Mouse (Mus musculus) kidney, adult 8-10 months (tissue): Measurements from ENCODE around the gene Plekhg1.

Experiments used
- DNase-seq, 2 experiments: peaks; one replicate each; pipeline ENCODE4 v3.0.0; 2022

The Plekhg1 gene

GRCm38 (mm10) chr10:3743069-3743468, 2.9 kb downstream of the Plekhg1 start:
- DNase-seq, result peak; percentile 20 to 26

- no peak for DNase-seq
Measured at GRCm38 (mm10) chr10:3743826-3744225, 3.7 kb downstream of the Plekhg1 start.

- no peak for DNase-seq
Measured at GRCm38 (mm10) chr10:3746794-3747518, 6.8 kb downstream of the Plekhg1 start.

GRCm38 (mm10) chr10:3749580-3749979, 9.4 kb downstream of the Plekhg1 start:
- DNase-seq, result no peak

- no peak for DNase-seq
Measured at GRCm38 (mm10) chr10:3761992-3762391, 21.8 kb downstream of the Plekhg1 start.

GRCm38 (mm10) chr10:3763199-3763598, 23.0 kb downstream of the Plekhg1 start:
- no peak for DNase-seq

GRCm38 (mm10) chr10:3769131-3769530, 29.0 kb downstream of the Plekhg1 start:
- peak; percentile 8 to 47 for DNase-seq

GRCm38 (mm10) chr10:3774330-3774729, 34.2 kb downstream of the Plekhg1 start:
- DNase-seq, result no peak

- no peak for DNase-seq
Measured at GRCm38 (mm10) chr10:3776761-3777160, 36.6 kb downstream of the Plekhg1 start.

- no peak for DNase-seq
Measured at GRCm38 (mm10) chr10:3785362-3785761, 45.2 kb downstream of the Plekhg1 start.

GRCm38 (mm10) chr10:3786531-3786930, 46.4 kb downstream of the Plekhg1 start:
- no peak for DNase-seq

GRCm38 (mm10) chr10:3787006-3787405, 46.8 kb downstream of the Plekhg1 start:
- DNase-seq, result no peak

- no peak for DNase-seq
Measured at GRCm38 (mm10) chr10:3793825-3794224, 53.7 kb downstream of the Plekhg1 start.

- no peak for DNase-seq
Measured at GRCm38 (mm10) chr10:3799455-3799854, 59.3 kb downstream of the Plekhg1 start.

- DNase-seq, result no peak
Measured at GRCm38 (mm10) chr10:3801254-3801653, 61.1 kb downstream of the Plekhg1 start.

- peak; percentile 48 to 49 for DNase-seq
Measured at GRCm38 (mm10) chr10:3805334-3805733, 65.2 kb downstream of the Plekhg1 start.

GRCm38 (mm10) chr10:3807980-3808379, 67.8 kb downstream of the Plekhg1 start:
- no peak for DNase-seq

- DNase-seq, result peak; percentile 31 to 65
Measured at GRCm38 (mm10) chr10:3810476-3811273, 70.5 kb downstream of the Plekhg1 start.

GRCm38 (mm10) chr10:3818940-3819701, 79.0 kb downstream of the Plekhg1 start:
- peak; percentile 53 to 70 for DNase-seq

GRCm38 (mm10) chr10:3823826-3824225, 83.7 kb downstream of the Plekhg1 start:
- DNase-seq, result no peak

- DNase-seq, result no peak
Measured at GRCm38 (mm10) chr10:3826043-3826442, 85.9 kb downstream of the Plekhg1 start.

GRCm38 (mm10) chr10:3827368-3827767, 87.2 kb downstream of the Plekhg1 start:
- no peak for DNase-seq

- no peak for DNase-seq
Measured at GRCm38 (mm10) chr10:3829472-3829871, 89.3 kb downstream of the Plekhg1 start.
